Mouse (Mus musculus) heart, postnatal 0 days (tissue): Measurements from ENCODE around the gene Crlf2.

Experiments
- CTCF ChIP-seq: IDR thresholded peaks from 2 replicates; pipeline ENCODE4 v1.5.1; 2016; ENCODE audit warnings: antibody characterized with exemption, control low read depth, low read depth
- EP300 ChIP-seq: IDR thresholded peaks from 2 replicates; pipeline ENCODE4 v1.6.1; 2016; ENCODE audit warnings: antibody characterized with exemption, low read depth

DNA sequence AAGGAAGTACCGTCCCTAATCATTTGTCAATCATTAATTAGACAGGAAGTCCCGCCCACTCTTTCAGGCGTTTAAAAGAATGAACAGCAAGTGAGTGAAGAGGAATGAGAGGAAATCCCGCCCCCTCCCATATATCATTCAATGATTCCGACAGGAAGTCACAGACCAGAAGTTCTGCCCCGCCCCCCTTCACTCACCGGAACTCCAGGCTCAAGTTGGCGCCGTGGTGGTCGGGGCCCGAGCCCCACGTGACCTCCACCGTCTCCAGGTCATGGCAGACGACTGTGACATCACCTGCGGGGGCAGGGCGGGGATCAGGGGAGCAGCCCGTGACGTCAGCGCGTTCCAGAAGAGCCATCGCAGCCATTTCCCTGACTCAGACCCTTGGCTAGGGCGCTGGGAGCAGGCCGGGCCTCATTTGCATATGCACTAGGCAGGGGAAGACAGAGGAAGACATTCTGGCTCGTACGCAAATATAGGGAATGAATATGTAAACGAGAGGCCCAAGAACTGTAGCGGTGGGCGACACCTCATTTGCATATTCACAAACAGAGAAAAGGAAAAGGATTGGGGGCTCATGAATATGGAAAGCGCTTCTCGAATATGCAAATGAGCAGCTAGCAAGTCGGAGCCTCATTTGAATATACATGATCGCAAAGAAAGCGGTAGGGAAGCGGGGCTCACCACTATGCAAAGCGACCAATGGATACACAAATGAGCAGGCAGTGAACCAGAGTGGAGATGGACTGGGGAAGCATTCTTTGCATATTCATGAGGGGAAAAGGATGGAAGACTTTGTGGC is 1.3 kb downstream of the Crlf2 start:
- TF ChIP-seq CTCF (no peak), EP300 (no peak; the same call in 1 of the 2 replicates)
